Mouse (Mus musculus) brain, embryonic 14.5 days (tissue): Measurements from ENCODE around the gene Ccpg1os.

Experiments used
- CTCF ChIP-seq: fragments of 200-500 bp; IDR thresholded peaks from 2 replicates; pipeline ENCODE4 v1.5.1; 2012; ENCODE audit warnings: inconsistent platforms, mild to moderate bottlenecking, moderate library complexity, borderline replicate concordance; ENCODE audit not compliant: insufficient read depth, insufficient read length; ENCODE audit errors: extremely low read depth
- POLR2A ChIP-seq: fragments of 200-500 bp; IDR thresholded peaks from 2 replicates; pipeline ENCODE4 v1.6.1; 2012; ENCODE audit warnings: mild to moderate bottlenecking, inconsistent platforms, borderline replicate concordance; ENCODE audit not compliant: poor library complexity, insufficient read depth, insufficient read length, severe bottlenecking; ENCODE audit errors: extremely low read depth

GRCm38 (mm10) chr9:72975242-72975641 is 9.9 kb downstream of the Ccpg1os start:
- TF ChIP-seq CTCF (no peak), POLR2A (no peak)
